Mouse (Mus musculus) neural tube, embryonic 13.5 days (tissue): ENCODE measurements around the gene Krt18. TPM values are rescaled to one million over a fixed set of nuclear protein-coding genes. Genes with fewer than 3 reads are reported as not detected.
"Not testable (repeated sequence)": the region's sequence is repeated elsewhere in the genome, so short reads cannot be mapped to it uniquely, and the experiment has no call there.

Source experiments
- ATAC-seq: fragments of 200-750 bp; cut with Nextera tagmentation; 2 replicates; pipeline ENCODE4 v1.8.0; 2017; ENCODE audit warnings: low read depth, mild to moderate bottlenecking, moderate TSS enrichment, moderate library complexity
- H3K27ac ChIP-seq: fragments of 300-500 bp; sonication (generic); replicated peaks from 2 replicates; pipeline ENCODE4 v1.5.1; 2015; ENCODE audit warnings: moderate library complexity, mild to moderate bottlenecking, inconsistent platforms
- H3K27me3 ChIP-seq: fragments of 300-500 bp; sonication (generic); 2 replicates; pipeline ENCODE4 v1.6.1; 2015; ENCODE audit warnings: mild to moderate bottlenecking, inconsistent platforms
- H3K36me3 ChIP-seq: fragments of 300-500 bp; sonication (generic); 2 replicates; pipeline ENCODE4 v1.6.1; 2015; ENCODE audit warnings: mild to moderate bottlenecking, inconsistent platforms
- H3K4me1 ChIP-seq: fragments of 300-500 bp; sonication (generic); replicated peaks from 2 replicates; pipeline ENCODE4 v1.6.1; 2015; ENCODE audit warnings: inconsistent platforms
- H3K4me2 ChIP-seq: fragments of 300-500 bp; sonication (generic); 2 replicates; pipeline ENCODE4 v1.6.1; 2015; ENCODE audit warnings: inconsistent platforms, mild to moderate bottlenecking, moderate library complexity
- H3K4me3 ChIP-seq: fragments of 300-500 bp; sonication (generic); 2 replicates; pipeline ENCODE4 v1.5.1; 2015; ENCODE audit warnings: mild to moderate bottlenecking, inconsistent platforms
- H3K9ac ChIP-seq: fragments of 300-500 bp; sonication (generic); 2 replicates; pipeline ENCODE4 v1.6.1; 2015; ENCODE audit warnings: moderate library complexity, mild to moderate bottlenecking, inconsistent platforms
- H3K9me3 ChIP-seq: fragments of 300-500 bp; sonication (generic); 2 replicates; pipeline ENCODE4 v1.6.1; 2016; ENCODE audit warnings: inconsistent platforms
- WGBS: fragments of 180-500 bp; shearing (Covaris S2); methylation state at CpG from one replicate; pipeline ENCODE4 v1.1.7; 2015; 5-methylcytosine and 5-hydroxymethylcytosine counted together
- polyA plus RNA-seq: library from polyadenylated mRNA; unstranded; fragments of >200 nt; fragmentation: Nextera tagmentation; extraction: Ambion mirVana; gene quantifications from 2 replicates; pipeline ENCODE4 v1.2.1, GENCODE M21; 2015

The Krt18 gene
- polyA plus RNA-seq = 1.4 and 3.8 TPM in 2 replicates

- H3K36me3 ChIP-seq = no peaks in the 10 kb centered on the region
- no peak within 1 kb of the TSS for H3K27ac ChIP-seq
- peak within 1 kb of the TSS; percentile 5; the same call in 1 of the 2 replicates for H3K4me3 ChIP-seq
- peaks cover 62% of the 10 kb centered on the region for H3K27me3 ChIP-seq
- peaks cover 24% of the 10 kb centered on the region for H3K4me1 ChIP-seq
- H3K4me2 ChIP-seq = peak within 1 kb of the TSS; percentile 45
- 0 out of 2 replicates have a peak within 1 kb of the TSS, but pooled peaks have one; percentile 22 for H3K9ac ChIP-seq
- 1% methylated on average over 28 of the region's 28 CpGs for WGBS
- H3K9me3 ChIP-seq = no peaks in the 10 kb centered on the region
- ATAC-seq = no peak
Measured at GRCm38 (mm10) chr15:102028040-102028439, at the start of gene Krt18. Krt18 (plus strand) TSS chr15:102028180.

GRCm38 (mm10) chr15:101980849-101981248, 47.1 kb upstream of the Krt18 start:
- Histone ChIP-seq H3K4me3 (no peak overlapping the region), H3K4me2 (no peak overlapping the region), H3K9ac (no peak overlapping the region), H3K4me1 (peaks cover 27% of the 10 kb centered on the region), H3K36me3 (no peaks in the 10 kb centered on the region), H3K27ac (no peak overlapping the region), H3K9me3 (no peaks in the 10 kb centered on the region), H3K27me3 (peaks cover 3% of the 10 kb centered on the region; the same call in 1 of the 2 replicates)
- WGBS = 76% methylated on average over 6 of the region's 6 CpGs
- no peak for ATAC-seq

GRCm38 (mm10) chr15:101983315-101983948, 44.5 kb upstream of the Krt18 start:
- H3K9ac ChIP-seq = peak overlapping the region; percentile 61; the same call in 1 of the 2 replicates
- peak overlapping the region; percentile 80 for H3K27ac ChIP-seq

GRCm38 (mm10) chr15:101983949-101984601, 43.9 kb upstream of the Krt18 start:
- peak overlapping the region; percentile 52 for H3K4me2 ChIP-seq
- H3K4me1 ChIP-seq = 0 out of 2 replicates have a peak, but pooled peaks cover 5% of the 10 kb centered on the region
- peak overlapping the region; percentile 80 for H3K27ac ChIP-seq
- peak; percentile 97 for ATAC-seq
- H3K36me3 ChIP-seq = no peaks in the 10 kb centered on the region
- WGBS = under 1% methylated on average over 15 of the region's 15 CpGs
- peaks cover 9% of the 10 kb centered on the region for H3K27me3 ChIP-seq
- peak overlapping the region; percentile 26 for H3K4me3 ChIP-seq
- no peaks in the 10 kb centered on the region for H3K9me3 ChIP-seq
- peak overlapping the region; percentile 61; the same call in 1 of the 2 replicates for H3K9ac ChIP-seq

More at GRCm38 (mm10) chr15:101983315-101983948, 44.5 kb upstream of the Krt18 start:
- Histone ChIP-seq H3K4me3 (0 out of 2 replicates have a peak overlapping the region, but pooled peaks have one; percentile 26), H3K36me3 (no peaks in the 10 kb centered on the region), H3K4me2 (peak overlapping the region; percentile 52), H3K4me1 (0 out of 2 replicates have a peak, but pooled peaks cover 5% of the 10 kb centered on the region), H3K27me3 (peaks cover 4% of the 10 kb centered on the region), H3K9me3 (no peaks in the 10 kb centered on the region)
- WGBS = 82% methylated on average over 13 of the region's 13 CpGs
- ATAC-seq = peak; percentile 12; the same call in 1 of the 2 replicates

- no peak for ATAC-seq
- Histone ChIP-seq H3K27me3 (peaks cover 9% of the 10 kb centered on the region), H3K27ac (no peak overlapping the region), H3K4me1 (0 out of 2 replicates have a peak, but pooled peaks cover 5% of the 10 kb centered on the region), H3K36me3 (no peaks in the 10 kb centered on the region), H3K9me3 (no peaks in the 10 kb centered on the region), H3K4me2 (peak overlapping the region; percentile 52; the same call in 1 of the 2 replicates), H3K4me3 (no peak overlapping the region), H3K9ac (0 out of 2 replicates have a peak overlapping the region, but pooled peaks have one; percentile 46)
- 25% methylated on average over 6 of the region's 6 CpGs for WGBS
Measured at GRCm38 (mm10) chr15:101984746-101985145, 43.2 kb upstream of the Krt18 start.

GRCm38 (mm10) chr15:101988119-101988518, 39.9 kb upstream of the Krt18 start:
- ATAC-seq = no peak
- 0% methylated on average over 10 of the region's 10 CpGs for WGBS
- H3K27me3 ChIP-seq = peaks cover 31% of the 10 kb centered on the region
- H3K27ac ChIP-seq = no peak overlapping the region
- H3K9ac ChIP-seq = no peak overlapping the region
- H3K4me1 ChIP-seq = 0 out of 2 replicates have a peak, but pooled peaks cover 5% of the 10 kb centered on the region
- H3K9me3 ChIP-seq = no peaks in the 10 kb centered on the region
- H3K4me2 ChIP-seq = no peak overlapping the region
- no peaks in the 10 kb centered on the region for H3K36me3 ChIP-seq
- no peak overlapping the region for H3K4me3 ChIP-seq

GRCm38 (mm10) chr15:101988714-101989113, 39.3 kb upstream of the Krt18 start:
- H3K4me2 ChIP-seq = no peak overlapping the region
- no peaks in the 10 kb centered on the region for H3K9me3 ChIP-seq
- WGBS = 69% methylated on average over 8 of the region's 8 CpGs
- H3K27ac ChIP-seq = no peak overlapping the region
- H3K36me3 ChIP-seq = no peaks in the 10 kb centered on the region
- ATAC-seq = no peak
- no peak overlapping the region for H3K4me3 ChIP-seq
- H3K27me3 ChIP-seq = peaks cover 31% of the 10 kb centered on the region
- 0 out of 2 replicates have a peak, but pooled peaks cover 4% of the 10 kb centered on the region for H3K4me1 ChIP-seq
- H3K9ac ChIP-seq = no peak overlapping the region

- H3K4me3 ChIP-seq = no peak overlapping the region
- no peaks in the 10 kb centered on the region for H3K36me3 ChIP-seq
- H3K9me3 ChIP-seq = peaks cover 7% of the 10 kb centered on the region; the same call in 1 of the 2 replicates
- no peak overlapping the region for H3K4me2 ChIP-seq
- no peak overlapping the region for H3K27ac ChIP-seq
- H3K27me3 ChIP-seq = peaks cover 40% of the 10 kb centered on the region
- no peaks in the 10 kb centered on the region for H3K4me1 ChIP-seq
- no peak overlapping the region for H3K9ac ChIP-seq
- 87% methylated on average over 6 of the region's 6 CpGs for WGBS
- ATAC-seq = no peak
Measured at GRCm38 (mm10) chr15:101990946-101991345, 37.0 kb upstream of the Krt18 start.

- no peak for ATAC-seq
- Histone ChIP-seq H3K36me3 (no peaks in the 10 kb centered on the region), H3K4me3 (no peak overlapping the region), H3K9ac (no peak overlapping the region), H3K27me3 (peaks cover 37% of the 10 kb centered on the region), H3K4me2 (no peak overlapping the region), H3K9me3 (peaks cover 7% of the 10 kb centered on the region; the same call in 1 of the 2 replicates), H3K4me1 (no peaks in the 10 kb centered on the region), H3K27ac (no peak overlapping the region)
- 90% methylated on average over 6 of the region's 6 CpGs for WGBS
Measured at GRCm38 (mm10) chr15:101994365-101994764, 33.6 kb upstream of the Krt18 start.

GRCm38 (mm10) chr15:101995484-101996236, 32.3 kb upstream of the Krt18 start:
- ATAC-seq = no peak
- H3K27me3 ChIP-seq = peaks cover 40% of the 10 kb centered on the region
- 84% methylated on average over 4 of the region's 4 CpGs for WGBS

GRCm38 (mm10) chr15:101996450-101997078, 31.4 kb upstream of the Krt18 start:
- not testable (repeated sequence) for H3K36me3 ChIP-seq, H3K9ac ChIP-seq, ATAC-seq, H3K4me2 ChIP-seq, H3K27ac ChIP-seq, H3K4me1 ChIP-seq, H3K9me3 ChIP-seq, H3K4me3 ChIP-seq
- 78% methylated on average over 11 of the region's 11 CpGs for WGBS
- H3K27me3 ChIP-seq = peaks cover 41% of the 10 kb centered on the region

More at GRCm38 (mm10) chr15:101995484-101996236, 32.3 kb upstream of the Krt18 start:
- Histone ChIP-seq H3K36me3 (no peaks in the 10 kb centered on the region), H3K9ac (no peak overlapping the region), H3K9me3 (peaks cover 7% of the 10 kb centered on the region; the same call in 1 of the 2 replicates), H3K27ac (no peak overlapping the region), H3K4me2 (no peak overlapping the region), H3K4me1 (no peaks in the 10 kb centered on the region), H3K4me3 (no peak overlapping the region)
